Mouse (Mus musculus) hematopoietic stem cell, adult 5-6 weeks (primary cell): ENCODE measurements at regions not wholly inside any gene's neighbourhood (a gene's known extent, or its start where the extent isn't known, plus 50 kb on each side); places are given as distances from the start of the nearest gene placed in this dataset.

Experiments
- ATAC-seq, 2 experiments: fragments of 125-278 bp in 1 of 2; replicated peaks in 1 of 2; 2 replicates each; pipeline ENCODE4 v1.8.0; 2016 to 2017; ENCODE audit warnings: inconsistent platforms in 2 of 2, mild to moderate bottlenecking in 2 of 2, moderate number of reproducible peaks in 2 of 2, low read depth in 1 of 2, moderate TSS enrichment in 1 of 2; ENCODE audit not compliant: low FRiP score in 2 of 2, poor library complexity in 2 of 2, severe bottlenecking in 2 of 2, insufficient read depth in 1 of 2, low TSS enrichment in 1 of 2

GRCm38 (mm10) chr1:69470614-69471250 lies 216.3 kb downstream of the Ikzf2 start:
- ATAC-seq: no peak

GRCm38 (mm10) chr1:69469158-69469901 lies 217.7 kb downstream of the Ikzf2 start:
- no peak for ATAC-seq

DNA sequence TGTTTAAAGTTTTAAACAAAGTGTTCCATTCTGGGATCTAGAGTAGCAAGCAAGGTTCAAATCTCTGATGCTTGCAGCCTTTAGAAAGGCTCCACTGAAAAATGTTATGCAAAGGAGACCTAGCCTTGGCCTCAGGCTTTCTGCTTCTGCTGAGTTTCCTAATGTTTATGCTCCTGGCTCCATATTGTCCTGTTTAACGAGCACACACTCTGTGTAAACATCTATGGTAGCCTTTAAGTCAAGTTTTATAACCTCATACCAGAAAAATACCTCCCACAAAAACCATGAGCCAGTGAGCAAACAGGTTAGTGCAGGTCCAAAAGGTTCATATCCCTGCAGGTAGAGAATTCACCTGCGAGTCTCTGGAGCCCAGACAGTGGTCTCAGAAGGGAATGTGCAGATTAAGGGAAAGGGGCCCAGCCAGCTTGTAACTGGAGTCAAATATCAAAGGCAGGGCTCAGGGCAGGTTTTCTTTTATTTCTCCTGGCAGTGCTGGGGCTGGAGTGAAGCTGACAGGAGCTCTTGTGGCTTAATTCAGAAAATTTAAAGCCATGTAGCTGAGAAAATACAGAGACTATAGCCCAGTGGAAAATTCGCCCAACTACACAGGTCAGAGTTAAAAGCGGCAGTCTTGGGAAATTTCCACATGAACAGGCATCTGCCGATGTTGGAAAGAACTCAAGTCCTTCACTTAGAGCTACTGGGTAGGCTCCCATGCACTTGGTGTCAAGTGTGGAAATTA lies 220.3 kb downstream of the Ikzf2 start:
- ATAC-seq: no peak

DNA sequence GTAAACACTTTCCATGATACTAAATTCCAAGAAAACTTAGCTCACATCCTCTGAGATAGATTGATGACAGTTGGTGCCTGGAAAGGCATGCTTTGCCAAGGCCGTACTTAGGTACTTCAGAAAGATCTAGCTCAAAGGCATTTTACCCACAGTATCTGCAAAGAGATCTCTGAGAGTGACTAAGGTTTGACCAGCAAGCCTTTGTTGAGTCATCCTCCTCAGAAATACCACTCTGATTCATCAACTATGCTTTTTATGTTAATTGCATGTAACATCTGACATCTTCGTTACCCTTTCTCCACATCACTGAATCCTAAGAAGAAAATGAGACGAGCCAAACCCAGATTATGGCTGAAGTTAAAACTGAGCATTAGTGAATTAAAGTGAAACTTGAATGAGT lies 225.9 kb downstream of the Ikzf2 start:
- ATAC-seq: no peak

DNA sequence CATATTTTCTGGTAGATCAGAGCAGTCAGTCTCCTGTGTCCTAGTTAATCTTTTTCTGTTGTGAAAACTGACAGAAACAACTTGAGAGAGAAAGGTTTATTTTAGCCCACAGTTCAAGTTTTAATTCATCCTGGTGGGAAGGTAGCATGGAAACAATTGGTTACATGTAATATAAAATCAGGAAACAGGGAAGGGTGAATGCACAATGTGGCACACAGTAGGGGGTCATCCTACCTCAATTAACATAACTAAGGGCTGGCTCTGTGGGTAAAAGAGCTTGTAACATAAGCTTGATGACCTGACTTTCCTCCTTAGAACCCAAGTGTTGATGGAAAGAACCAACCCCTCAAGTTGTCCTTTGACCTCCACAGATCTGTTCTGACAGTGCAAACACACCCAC lies 227.1 kb downstream of the Ikzf2 start:
- no peak for ATAC-seq

GRCm38 (mm10) chr1:69457471-69457870 lies 229.6 kb downstream of the Ikzf2 start:
- no peak for ATAC-seq

DNA sequence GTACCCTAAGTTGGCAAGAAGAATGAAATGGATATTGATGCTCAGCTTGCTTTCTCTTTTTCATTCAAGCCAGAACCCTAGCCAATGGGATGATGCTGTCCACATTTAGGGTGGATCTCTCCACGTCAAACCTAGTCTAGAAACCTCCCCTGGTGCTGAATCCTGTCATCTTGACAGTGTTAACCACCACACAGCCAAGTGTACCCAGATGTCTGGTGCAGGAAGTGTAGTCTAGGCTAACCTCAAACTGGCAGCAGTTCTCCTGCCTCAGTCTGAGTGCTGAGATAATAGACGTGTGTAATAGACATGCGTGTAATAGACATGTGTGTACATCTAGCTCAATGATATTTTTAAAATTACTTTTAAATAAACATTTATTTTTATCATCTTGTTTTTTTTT lies 233.1 kb downstream of the Ikzf2 start:
- peak; percentile 42 to 60; a peak in 3 of 4 replicates for ATAC-seq

DNA sequence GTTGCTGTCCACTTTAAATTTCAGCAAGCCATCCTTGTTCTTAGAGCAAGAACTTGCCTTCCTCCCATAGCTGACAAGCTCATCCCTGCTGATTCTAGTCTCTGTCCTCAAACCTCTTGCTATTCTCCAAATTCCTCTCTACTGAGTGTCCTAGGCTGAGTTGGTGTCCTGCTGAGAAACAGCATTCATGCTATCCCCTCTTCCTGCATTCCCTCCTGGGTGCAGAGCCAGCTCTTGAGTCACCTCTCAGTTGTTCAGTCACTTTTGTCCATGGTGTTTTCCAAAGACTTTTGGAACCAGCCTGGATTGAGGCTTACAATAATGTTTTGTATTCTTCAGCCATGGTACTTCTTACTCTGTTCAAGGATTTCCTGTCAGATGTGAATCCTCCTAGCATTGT lies 234.1 kb downstream of the Ikzf2 start:
- ATAC-seq: no peak

- ATAC-seq: no peak
Observed at GRCm38 (mm10) chr1:69450455-69450854, 236.6 kb downstream of the Ikzf2 start.

- no peak for ATAC-seq
Observed at GRCm38 (mm10) chr1:69447276-69447675, 239.8 kb downstream of the Ikzf2 start.

- no peak for ATAC-seq
Observed at GRCm38 (mm10) chr1:69444722-69445121, 242.3 kb downstream of the Ikzf2 start.

- no peak for ATAC-seq
Observed at GRCm38 (mm10) chr1:69443466-69443865, 243.6 kb downstream of the Ikzf2 start.

DNA sequence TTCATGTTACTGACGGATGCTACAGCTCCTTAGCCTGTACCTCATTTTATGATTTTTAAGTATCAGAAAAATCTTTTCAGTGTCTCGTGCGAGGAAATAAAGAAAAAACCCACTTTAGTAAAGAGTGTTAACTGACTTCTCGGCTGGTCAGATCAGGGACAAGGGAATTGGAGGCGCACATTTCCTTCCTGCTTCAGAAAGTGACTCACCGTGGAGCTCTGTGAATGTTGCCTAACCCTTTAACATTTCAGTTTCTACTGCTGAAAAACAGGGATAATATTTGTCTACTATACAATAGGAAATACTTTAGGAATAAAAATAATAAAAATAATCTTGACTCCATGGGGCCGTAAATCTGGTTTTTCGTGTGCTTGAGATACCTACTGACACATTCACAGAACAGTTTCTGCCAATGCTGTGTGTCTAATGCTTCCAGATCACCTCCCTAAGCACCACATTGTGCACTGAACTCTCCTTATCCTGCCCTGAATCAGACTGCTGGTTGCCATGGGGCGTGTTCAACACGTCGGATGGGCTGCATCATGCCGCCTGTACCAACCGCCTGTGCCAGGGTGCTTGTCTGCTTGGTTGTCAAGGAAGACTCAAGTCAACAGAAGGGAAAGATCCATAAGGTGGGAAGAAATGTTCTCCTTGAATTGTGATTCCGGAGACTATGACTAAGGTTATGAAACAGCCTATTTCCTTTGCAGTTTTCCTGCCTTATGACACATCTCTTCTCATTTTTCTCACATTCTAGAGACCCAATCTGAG lies 246.3 kb downstream of the Ikzf2 start:
- ATAC-seq: peak; percentile 36 to 37; a peak in 2 of 4 replicates

DNA sequence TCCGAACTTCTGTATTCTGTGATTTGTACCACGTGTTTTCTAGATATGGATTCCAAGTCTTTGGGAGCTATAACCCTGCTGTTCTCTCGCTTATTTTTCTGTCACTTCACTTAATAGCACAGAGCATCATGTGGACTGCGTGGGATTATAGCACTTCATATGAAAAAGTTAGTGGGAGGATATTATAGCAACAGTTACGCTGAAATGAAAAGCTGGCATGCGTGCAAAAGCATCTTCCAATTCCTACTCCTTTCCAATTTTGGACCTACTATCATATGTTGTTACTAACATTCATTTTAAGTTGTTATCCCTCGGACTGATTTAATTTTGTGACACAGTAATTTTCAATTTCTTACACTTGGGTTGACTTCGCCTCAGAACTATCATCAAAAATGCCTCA lies 250.0 kb downstream of the Ikzf2 start:
- ATAC-seq: no peak

DNA sequence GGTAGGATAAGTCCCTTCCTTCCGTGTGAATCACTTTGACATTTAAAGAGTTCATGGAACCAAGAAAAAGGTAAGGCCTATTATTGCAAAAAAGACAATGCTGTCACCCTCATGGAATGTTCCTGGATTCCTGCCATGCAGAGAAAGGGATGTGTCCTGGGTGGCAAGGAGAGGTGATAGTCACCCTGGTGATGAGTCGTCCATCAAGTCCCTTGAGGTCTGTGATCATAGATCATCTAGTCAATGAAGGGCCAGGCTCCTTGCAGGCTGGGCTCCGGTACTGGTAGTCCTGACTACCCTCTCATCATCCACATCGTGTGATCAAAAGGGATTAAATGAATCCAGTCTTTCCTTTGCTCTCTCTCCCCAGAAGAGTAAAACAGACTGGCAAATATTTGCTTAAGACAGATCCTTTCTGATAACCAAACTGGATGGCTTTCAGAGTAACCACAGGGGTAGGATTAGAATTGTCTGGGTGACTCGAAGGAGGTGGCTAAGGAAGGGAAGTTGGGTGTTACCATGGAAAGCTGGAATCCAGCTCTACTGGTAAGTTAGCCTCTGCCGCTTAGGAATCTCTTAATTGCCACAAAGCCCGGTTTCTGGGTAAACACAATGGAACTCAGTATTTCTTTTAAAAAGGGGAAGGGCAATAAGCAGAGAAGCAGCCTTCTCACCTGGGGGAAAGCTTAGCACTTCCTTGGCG lies 253.2 kb downstream of the Ikzf2 start:
- no peak for ATAC-seq

- ATAC-seq: no peak
Observed at GRCm38 (mm10) chr1:69430683-69431407, 256.2 kb downstream of the Ikzf2 start.

GRCm38 (mm10) chr1:69429632-69430031 lies 257.4 kb downstream of the Ikzf2 start:
- no peak for ATAC-seq
